Mouse (Mus musculus) left cerebral cortex, postnatal 36 days (tissue): ENCODE measurements around the gene Pcf11. TPM values are rescaled to one million over a fixed set of nuclear protein-coding genes. Genes with fewer than 3 reads are reported as not detected.

Experiments
- DNase-seq, 2 experiments: peaks; one replicate each; pipeline ENCODE4 v3.0.0; 2021 to 2022; ENCODE audit warnings: low spot score in 2 of 2, mixed read lengths in 1 of 2
- intact Hi-C: fragments of 180-260 bp; cut with DNase I; formaldehyde crosslinking; loops from one replicate; pipeline ENCODE4 v1.15.1; 2025
- total RNA-seq, 2 experiments: library from RNA; stranded (reverse); gene quantifications; 2 replicates each; pipeline ENCODE4 v1.2.3; 2021

Pcf11 gene
- total RNA-seq, 2 experiments from 2014 or later = 50.9 to 62.2 TPM

DNA sequence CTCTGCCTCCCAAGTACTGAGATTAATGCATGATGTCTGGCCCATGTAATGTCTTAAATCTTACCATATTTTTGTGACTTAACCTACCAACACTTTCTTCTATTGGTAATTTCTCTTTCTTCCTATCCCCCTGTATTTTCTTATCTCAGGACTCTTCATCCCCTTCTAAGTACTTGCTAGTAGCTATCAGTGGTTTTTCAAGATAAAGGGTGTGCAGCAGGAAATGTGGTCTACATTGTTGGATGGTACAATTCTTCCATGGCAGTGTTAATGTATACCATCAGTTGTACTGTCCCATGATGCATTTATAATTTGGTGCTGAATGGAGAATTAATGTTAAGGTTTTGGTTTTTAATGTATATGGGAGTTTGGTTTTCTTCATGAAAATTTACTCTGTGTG is 27.4 kb downstream of the Pcf11 start:
- intact Hi-C loops = no loop called here
- no peak for DNase-seq

DNA sequence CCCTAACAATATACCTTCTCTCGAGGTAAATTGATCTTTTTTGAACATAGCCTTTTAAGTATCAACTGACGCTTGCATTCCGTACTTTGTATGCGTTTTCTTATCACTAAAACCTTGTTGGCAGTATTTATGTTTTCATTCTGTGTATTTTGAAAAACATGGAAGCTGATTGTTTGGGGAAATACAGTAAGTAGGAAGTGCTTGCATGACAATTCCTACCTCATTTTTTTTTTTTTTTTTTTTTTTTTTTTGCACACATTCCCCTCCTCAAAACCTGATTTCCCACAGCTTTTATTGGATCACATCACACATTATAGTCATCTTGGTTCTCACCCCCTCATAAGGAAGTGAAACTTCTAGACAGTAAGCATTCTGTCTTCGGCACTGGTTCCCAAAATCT is 31.7 kb downstream of the Pcf11 start:
- DNase-seq = no peak
- intact Hi-C loops = loop anchor here (5.0 to 10.0 kb wide), 2 partner anchors 197 to 234 kb away; partner anchors contain the start of genes Ddias and Prcp

DNA sequence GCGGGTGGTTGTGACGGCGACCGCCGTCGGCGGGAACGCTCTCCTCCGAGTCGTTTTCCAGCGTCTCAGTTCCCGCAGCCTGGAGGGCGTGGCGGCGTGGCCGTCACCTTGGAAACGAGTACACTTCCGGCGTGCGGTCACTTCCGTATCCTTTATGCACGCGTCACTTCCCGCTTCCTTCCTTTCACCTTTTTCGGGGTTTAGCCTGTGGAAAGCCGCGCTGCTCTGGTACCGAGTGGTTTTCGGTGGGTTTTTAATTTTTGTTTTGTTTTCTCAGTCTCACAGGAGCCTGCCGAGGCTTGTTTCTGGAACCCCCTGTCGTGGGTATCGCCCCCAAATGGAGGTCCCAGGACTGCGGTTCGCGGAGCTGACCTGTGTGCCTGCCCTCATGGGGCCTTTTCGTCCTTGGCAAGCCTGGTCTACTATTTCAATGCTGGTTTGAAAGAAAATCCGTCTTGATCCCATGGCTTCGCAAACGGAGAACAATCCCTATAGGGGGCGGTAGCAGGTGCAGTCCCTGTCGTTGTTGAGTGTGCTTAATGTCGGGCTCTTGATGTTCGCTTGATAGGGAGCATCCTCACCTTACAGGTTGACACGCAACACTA is 32.6 kb downstream of the Pcf11 start, which contains the start of gene Ankrd42:
TSS of gene Ankrd42 (minus strand) at position 122 of the 605 bp plus-strand sequence.
- DNase-seq = peak; percentile 89 to 91
- intact Hi-C loops = loop anchor here (5.0 to 10.0 kb wide), 2 partner anchors 198 to 235 kb away; partner anchors contain the start of genes Ddias and Prcp

DNA sequence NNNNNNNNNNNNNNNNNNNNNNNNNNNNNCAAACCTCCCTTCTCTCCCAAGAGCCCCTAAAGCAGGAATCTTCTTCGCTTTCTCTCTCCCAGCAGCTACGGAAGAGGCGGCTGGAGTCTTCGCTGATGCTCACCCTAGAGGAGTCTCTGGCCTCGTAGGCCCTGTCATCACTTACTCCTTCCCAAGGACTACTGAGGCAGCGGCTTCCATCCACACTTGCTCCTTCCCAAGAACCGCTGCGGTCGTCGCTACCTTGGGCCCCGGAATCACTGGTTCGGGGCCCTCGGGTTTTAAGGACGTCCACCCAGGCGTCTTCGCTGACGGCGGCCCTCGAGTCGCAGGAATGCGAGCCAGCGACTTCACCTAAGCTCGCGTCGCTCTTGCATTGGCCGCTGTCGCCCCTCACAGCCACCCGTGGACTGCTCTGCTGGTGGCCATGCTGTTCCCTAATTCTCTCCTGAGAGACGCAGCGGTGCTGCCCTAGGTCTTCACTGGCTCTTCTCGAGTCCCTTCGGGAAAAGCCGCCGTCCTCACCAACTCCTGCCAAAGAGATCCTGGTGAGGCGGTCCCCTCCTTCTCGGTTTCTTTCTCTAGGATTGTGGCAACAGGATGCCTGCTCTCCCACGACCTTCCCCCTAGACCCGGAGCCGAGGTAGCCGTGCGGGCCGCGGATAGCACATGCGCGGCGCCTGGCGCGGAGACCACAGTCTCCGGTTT is 33.3 kb downstream of the Pcf11 start:
- DNase-seq = peak in 1 of 2 experiments; percentile 9
- intact Hi-C loops = loop anchor here (5.0 to 10.0 kb wide), 2 partner anchors 198 to 236 kb away; partner anchors contain the start of genes Ddias and Prcp

DNA sequence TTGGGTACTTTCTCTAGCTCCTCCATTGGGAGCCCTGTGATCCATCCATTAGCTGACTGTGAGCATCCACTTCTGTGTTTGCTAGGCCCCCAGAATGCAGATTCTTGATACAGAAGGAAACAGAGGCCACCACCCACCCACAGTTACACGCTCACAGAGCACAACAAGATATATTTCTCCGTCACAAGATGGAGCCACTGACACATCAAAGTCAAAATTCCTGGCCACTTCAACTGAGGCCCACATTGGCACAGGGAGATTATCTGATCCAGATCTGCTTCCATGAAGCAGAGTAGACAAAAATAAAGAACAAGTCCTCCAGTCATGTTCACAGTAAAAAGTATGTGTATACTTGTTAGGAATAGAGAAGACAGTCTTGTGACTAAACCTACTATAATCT is 39.6 kb downstream of the Pcf11 start:
- intact Hi-C loops = loop anchor here (10.0 kb wide), 1 partner anchor 205 kb away; no protein-coding TSS in a partner anchor
- no peak for DNase-seq

DNA sequence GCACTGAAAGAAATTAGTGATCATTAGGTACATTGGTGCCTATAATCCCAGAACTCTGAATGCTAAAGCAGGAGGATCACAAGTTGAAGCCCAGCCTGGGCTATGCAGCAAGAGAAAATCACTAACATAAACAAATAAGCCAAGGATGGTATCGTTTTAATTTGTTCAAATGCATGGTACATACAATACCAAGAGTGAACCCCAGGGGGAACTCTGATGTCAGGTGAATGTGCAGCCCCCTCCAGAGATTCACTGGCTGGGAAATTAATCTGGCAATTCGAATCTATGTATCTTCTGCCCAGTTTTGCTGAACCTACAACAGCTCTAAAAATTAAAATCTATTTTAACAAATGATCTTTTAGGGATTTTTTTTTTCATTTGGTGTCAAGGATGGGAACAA is 45.2 kb downstream of the Pcf11 start:
- no peak for DNase-seq
- intact Hi-C loops = no loop called here

DNA sequence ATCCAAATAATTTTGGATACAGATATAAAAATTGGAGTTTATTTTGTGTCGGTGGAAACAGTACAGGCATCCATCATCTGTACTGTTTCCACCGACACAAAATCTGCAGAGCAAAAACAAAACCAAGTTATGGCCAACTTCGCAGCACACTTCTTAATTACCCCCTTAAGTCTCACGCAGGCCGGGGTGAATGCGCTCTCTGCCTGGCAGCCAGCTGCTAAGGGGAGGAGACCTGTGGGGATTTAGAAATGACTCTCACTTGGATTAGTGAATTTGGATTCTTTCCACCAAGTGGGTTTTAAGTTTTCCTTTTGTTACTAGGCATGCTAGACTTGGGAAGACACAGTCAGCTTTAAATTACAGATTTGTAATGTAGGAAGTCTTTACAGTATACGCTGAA is 58.9 kb downstream of the Pcf11 start:
- intact Hi-C loops = no loop called here
- DNase-seq = no peak

DNA sequence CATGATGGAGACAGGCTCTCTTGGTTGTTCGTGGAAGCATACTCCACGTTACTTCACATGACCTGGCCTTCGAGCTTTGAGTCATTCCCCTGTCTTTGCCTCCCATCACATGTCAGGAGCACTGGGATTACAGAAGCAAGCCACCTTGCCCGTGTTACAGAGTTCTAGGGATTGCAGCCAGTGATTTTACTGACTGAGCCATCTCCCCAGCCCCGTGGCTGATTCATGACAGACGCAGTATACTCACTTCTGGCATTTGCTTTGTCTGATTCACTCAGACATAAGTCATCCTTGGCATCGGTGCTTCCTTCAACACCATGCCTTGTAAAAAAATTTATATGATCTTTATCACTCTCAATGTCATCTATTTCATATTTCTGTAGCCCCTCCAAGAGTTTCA is 64.8 kb downstream of the Pcf11 start:
- intact Hi-C loops = loop anchor here (1.0 kb wide), 1 partner anchor 8 kb away; no protein-coding TSS in a partner anchor
- DNase-seq = no peak

Other genes starting within 250 kb of the Pcf11 start
- 10 to 100 TPM; 14.9 to 15.4 TPM for gene Ccdc90b, start 108.8 kb downstream of the Pcf11 start, total RNA-seq
- 10 to 100 TPM; 20.6 to 24.3 TPM for gene Ankrd42, start 32.8 kb downstream of the Pcf11 start, total RNA-seq
- gene Rab30, start 71.7 kb upstream of the Pcf11 start, total RNA-seq = 10 to 100 TPM; 40.7 to 43.0 TPM
- gene Ddias, start 204.3 kb upstream of the Pcf11 start, total RNA-seq = under 1 TPM; 0.32 to 0.41 TPM
- gene Prcp, start 204.5 kb upstream of the Pcf11 start, total RNA-seq = 10 to 100 TPM; 10.4 to 12.7 TPM